Mouse (Mus musculus) cortical plate, adult 2 months (tissue): ENCODE data around the gene Cd83. TPM values are rescaled to one million over a fixed set of nuclear protein-coding genes. Genes with fewer than 3 reads are reported as not detected.

Experiments
- H3K27ac ChIP-seq: fragments of 200-500 bp; 2 replicates; pipeline ENCODE4 v1.5.1; 2012; ENCODE audit warnings: low read length, control low read depth, inconsistent platforms; ENCODE audit not compliant: insufficient read depth
- H3K4me1 ChIP-seq: fragments of 200-500 bp; 2 replicates; pipeline ENCODE4 v1.6.1; 2011; ENCODE audit warnings: low read length; ENCODE audit not compliant: control insufficient read depth, insufficient read depth
- H3K4me3 ChIP-seq: fragments of 200-500 bp; 2 replicates; pipeline ENCODE4 v1.5.1; 2011; ENCODE audit warnings: mild to moderate bottlenecking, low read length, control low read depth; ENCODE audit not compliant: insufficient read depth
- CTCF ChIP-seq: fragments of 200-500 bp; IDR thresholded peaks from 2 replicates; pipeline ENCODE4 v1.5.1; 2011; ENCODE audit warnings: mild to moderate bottlenecking, control low read depth, low read length; ENCODE audit not compliant: insufficient read depth; ENCODE audit errors: extremely low read depth
- POLR2A ChIP-seq: fragments of 200-500 bp; IDR thresholded peaks from 2 replicates; pipeline ENCODE4 v1.6.1; 2011; ENCODE audit warnings: mild to moderate bottlenecking, low read length, control low read depth; ENCODE audit not compliant: insufficient read depth; ENCODE audit errors: extremely low read depth
- polyA plus RNA-seq: library from polyadenylated mRNA; depleted of rRNA; stranded (reverse); fragments of >200 nt; gene quantifications from 2 replicates; pipeline ENCODE4 v1.2.3, GENCODE M21; 2012

The Cd83 gene
- polyA plus RNA-seq, 1 experiment: 11.7 TPM

DNA sequence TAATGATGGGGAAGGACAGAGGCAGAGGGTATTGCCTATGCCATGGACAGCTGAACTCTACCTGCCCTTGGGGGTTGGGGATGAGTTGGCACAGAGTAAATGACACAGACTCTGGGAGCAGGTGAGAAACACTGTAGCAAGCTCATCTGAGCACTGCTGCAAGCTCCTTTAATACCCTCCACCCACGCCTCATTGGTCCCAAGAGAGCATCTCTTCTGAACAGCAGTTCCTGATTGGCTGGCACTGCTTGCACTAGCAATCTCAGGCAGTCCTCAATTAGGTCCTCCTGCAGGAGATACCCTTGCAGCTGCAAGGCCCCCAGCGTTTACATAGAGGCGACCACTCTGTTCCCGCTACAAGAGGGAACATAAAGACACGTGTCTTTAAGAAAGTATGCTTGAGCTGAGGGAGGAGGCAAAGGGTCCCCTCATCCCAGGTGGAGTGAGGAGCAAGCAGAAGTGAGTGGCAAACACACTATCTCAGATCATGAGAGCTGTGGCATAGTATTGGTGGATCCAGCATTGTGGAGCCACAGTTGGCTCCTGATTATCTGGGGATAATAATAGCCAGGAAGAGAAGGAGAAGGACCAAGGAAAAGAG lies 20.7 kb downstream of the Cd83 start:
- TF ChIP-seq CTCF (no peak), POLR2A (no peak)
- Histone ChIP-seq H3K27ac (no peak overlapping the region), H3K4me3 (no peak overlapping the region), H3K4me1 (peaks cover 3% of the 10 kb centered on the region; the same call in 1 of the 2 replicates)

GRCm38 (mm10) chr13:43806371-43807271 lies 22.0 kb downstream of the Cd83 start:
- Histone ChIP-seq H3K27ac (no peak overlapping the region), H3K4me1 (peaks cover 3% of the 10 kb centered on the region; the same call in 1 of the 2 replicates), H3K4me3 (no peak overlapping the region)
- TF ChIP-seq POLR2A: no peak
- TF ChIP-seq CTCF: no peak

- Histone ChIP-seq H3K4me3 (no peak overlapping the region), H3K4me1 (peaks cover 3% of the 10 kb centered on the region; the same call in 1 of the 2 replicates), H3K27ac (no peak overlapping the region)
- TF ChIP-seq CTCF: no peak
- no peak for TF ChIP-seq POLR2A
Measured at GRCm38 (mm10) chr13:43807272-43807675, 22.7 kb downstream of the Cd83 start.

DNA sequence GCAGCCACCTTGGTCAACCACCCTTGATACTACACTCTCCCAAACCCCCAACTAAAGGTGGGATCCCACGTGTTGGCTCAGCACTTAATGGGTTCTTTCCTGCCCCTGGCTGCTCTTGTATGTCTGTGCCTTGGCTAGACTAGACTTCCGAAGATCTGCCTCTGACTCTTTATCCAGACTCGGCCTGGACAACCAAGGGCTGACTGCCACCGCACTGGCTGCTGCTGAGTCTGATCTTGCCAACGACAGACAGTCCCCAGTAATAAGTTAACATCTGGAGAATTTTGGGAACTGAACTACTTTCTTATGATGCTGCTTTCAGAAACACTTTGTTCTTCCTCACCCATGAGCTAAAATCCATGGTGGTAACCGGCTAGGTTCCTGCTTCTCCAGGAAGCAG lies 26.0 kb downstream of the Cd83 start:
- TF ChIP-seq POLR2A (no peak), CTCF (no peak)
- H3K4me3 ChIP-seq: no peak overlapping the region
- H3K4me1 ChIP-seq: peaks cover 3% of the 10 kb centered on the region; the same call in 1 of the 2 replicates
- no peak overlapping the region for H3K27ac ChIP-seq

DNA sequence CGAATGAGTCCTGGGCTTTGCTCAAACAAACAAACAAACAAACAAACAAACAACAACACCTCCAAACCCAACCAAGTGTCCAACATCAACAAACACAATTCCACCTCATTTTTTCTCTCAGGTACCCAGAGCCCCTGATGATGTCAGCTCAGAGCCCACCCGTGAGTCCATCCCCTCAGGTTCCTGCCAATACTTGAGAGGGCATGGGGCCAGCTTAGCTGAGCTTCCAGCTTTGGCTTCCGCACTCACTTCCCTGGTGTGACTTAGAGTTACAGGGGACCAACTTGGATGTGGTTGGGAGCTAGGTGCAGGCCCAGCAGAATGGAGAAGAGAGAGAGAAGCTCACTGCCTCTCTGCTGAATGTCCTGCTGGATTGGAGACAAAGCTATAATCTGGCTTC lies 27.3 kb downstream of the Cd83 start:
- H3K27ac ChIP-seq: no peak overlapping the region
- H3K4me3 ChIP-seq: no peak overlapping the region
- no peaks in the 10 kb centered on the region for H3K4me1 ChIP-seq
- no peak for TF ChIP-seq CTCF
- no peak for TF ChIP-seq POLR2A

- Histone ChIP-seq H3K27ac (no peak overlapping the region), H3K4me3 (no peak overlapping the region), H3K4me1 (no peaks in the 10 kb centered on the region)
- TF ChIP-seq POLR2A: no peak
- no peak for TF ChIP-seq CTCF
Measured at GRCm38 (mm10) chr13:43813431-43813830, 28.9 kb downstream of the Cd83 start.

GRCm38 (mm10) chr13:43817461-43817860 lies 32.9 kb downstream of the Cd83 start:
- H3K4me1 ChIP-seq: no peaks in the 10 kb centered on the region
- no peak overlapping the region for H3K27ac ChIP-seq
- TF ChIP-seq CTCF (no peak), POLR2A (no peak)
- no peak overlapping the region for H3K4me3 ChIP-seq

GRCm38 (mm10) chr13:43818307-43819019 lies 33.9 kb downstream of the Cd83 start:
- no peak for TF ChIP-seq POLR2A
- no peak for TF ChIP-seq CTCF
- Histone ChIP-seq H3K4me1 (no peaks in the 10 kb centered on the region), H3K4me3 (no peak overlapping the region), H3K27ac (no peak overlapping the region)

DNA sequence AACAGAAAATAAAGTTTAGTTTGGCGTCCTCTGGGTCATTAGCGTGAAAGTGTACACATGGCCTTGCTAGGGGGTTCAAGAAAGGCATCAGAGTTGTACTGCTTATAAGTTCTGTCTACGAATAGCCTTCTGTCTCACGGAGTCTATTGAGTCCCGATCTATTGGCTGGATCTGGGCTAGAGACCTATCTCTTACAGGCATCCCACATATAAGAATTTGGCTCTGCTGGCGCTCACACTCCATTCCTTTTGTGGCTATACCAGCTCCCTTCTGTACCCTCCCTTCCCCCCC lies 34.4 kb downstream of the Cd83 start:
- TF ChIP-seq POLR2A (no peak), CTCF (no peak)
- no peak overlapping the region for H3K27ac ChIP-seq
- H3K4me3 ChIP-seq: no peak overlapping the region
- H3K4me1 ChIP-seq: no peaks in the 10 kb centered on the region

DNA sequence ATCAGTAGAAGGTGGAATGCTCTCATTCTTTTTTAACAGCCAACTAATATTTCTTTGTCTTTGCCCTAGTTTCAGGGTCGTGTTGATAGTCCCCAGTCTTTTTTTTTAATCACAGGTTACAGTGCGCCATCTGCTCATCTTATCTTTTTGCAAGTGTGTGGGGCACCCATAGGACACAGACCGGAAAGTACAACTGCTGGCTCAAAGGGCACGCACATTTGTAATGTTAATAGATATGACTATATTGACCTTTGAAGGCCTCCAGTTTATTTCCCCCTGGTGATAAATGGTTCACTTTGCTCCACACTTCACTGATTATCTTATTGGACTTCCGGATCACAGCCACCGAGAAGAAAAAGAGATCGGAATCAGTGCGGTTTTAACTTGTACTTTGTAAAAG lies 35.5 kb downstream of the Cd83 start:
- no peaks in the 10 kb centered on the region for H3K4me1 ChIP-seq
- TF ChIP-seq CTCF: no peak
- no peak for TF ChIP-seq POLR2A
- no peak overlapping the region for H3K27ac ChIP-seq
- H3K4me3 ChIP-seq: no peak overlapping the region
